Mouse (Mus musculus) effector memory CD4-positive, alpha-beta T cell, adult 7 months (primary cell): ENCODE results near the gene Olfr362. TPM values are rescaled to one million over a fixed set of nuclear protein-coding genes. Genes with fewer than 3 reads are reported as not detected.

ENCODE experiments used
- polyA plus RNA-seq: library from polyadenylated mRNA; unstranded; fragments of 100-300 nt; shearing (Covaris generic); gene quantifications from one replicate; pipeline ENCODE4 v1.2.1, GENCODE M21; 2017

Olfr362 gene
- polyA plus RNA-seq = not detected

DNA sequence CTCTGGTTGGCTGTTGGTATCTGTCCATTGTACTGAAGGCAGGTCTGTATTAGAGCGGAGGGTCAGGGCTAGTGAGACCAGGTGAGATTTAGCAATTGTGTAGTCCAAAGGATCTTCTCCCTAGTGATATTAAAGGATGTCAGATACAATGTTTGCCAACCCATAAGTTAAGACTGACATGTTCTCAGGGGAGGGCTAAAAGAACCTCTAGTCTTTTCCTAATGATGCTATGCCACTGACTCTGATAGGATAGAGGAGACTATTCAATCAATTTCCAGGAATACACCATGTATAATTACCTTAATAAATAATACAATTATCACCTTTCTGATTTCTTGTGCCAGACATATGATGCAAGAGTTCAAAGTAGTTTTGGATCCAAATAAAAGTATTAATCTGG is at the start of gene Olfr362:
TSS of gene Olfr362 (minus strand) at position 101 of the 400 bp plus-strand sequence.

DNA sequence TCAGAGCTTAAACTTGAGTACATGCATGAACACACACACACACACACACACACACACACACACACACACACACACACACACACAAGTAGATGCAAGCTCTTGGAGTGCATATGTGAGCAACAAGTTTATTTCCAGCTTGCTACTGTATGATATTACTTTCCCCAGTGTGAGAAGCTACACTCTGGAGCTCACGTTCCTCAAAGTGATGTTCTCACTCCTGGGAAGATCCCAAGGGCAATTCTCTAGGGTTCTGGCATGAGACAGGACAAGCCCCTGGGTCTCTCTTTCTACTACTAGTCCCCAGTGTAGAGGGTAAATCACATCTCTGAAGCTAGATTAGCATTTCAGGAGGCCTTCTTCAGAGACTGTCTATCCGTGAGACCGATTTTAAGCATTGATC is 21.3 kb upstream of the Olfr362 start, which contains the start of gene Olfr364-ps1:
TSS of gene Olfr364-ps1 (plus strand) at position 301 of the 400 bp plus-strand sequence.

DNA sequence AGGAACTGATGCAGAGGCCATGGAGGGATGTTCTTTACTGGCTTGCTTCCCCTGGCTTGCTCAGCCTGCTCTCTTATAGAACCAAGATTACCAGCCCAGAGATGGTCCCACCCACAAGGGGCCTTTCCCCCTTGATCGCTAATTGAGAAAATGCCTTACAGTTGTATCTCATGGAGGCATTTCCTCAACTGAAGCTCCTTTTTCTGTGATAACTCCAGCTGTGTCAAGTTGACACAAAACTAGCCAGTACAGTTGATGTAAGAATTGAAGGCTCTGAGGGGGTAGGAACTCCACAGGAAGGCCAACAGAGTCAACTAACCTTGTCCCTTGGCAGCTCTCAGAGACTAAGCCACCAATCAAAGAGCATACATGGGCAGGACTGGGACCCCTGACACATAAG is 28.5 kb downstream of the Olfr362 start, which contains the start of gene Olfr361:
TSS of gene Olfr361 (minus strand) at position 101 of the 400 bp plus-strand sequence.

DNA sequence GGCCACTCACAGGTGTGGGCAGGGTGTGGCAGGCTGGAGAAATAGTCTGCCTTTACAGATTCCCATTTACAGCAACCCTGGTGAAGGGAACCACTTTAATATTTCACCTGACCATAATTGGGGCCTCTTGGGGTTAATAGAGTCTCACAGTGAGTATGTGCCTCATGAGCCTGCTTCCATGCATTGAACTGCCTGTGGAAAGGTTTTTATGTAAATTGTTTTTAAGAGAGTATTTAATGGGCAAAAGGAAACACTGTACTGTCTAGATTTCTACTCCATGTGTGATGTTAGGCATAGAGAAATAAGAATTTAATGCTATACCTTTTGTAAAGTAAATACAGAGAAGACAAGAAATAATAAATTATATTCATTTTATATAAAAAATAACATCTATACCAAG is 52.3 kb downstream of the Olfr362 start, which contains the start of gene Olfr360:
TSS of gene Olfr360 (plus strand) at position 301 of the 400 bp plus-strand sequence.

Other genes starting within 250 kb of the Olfr362 start
- 0.18 TPM for gene Olfr352, start 249.4 kb downstream of the Olfr362 start, polyA plus RNA-seq
- gene Olfr353, start 225.0 kb downstream of the Olfr362 start, polyA plus RNA-seq = not detected
- gene Olfr354, start 212.2 kb downstream of the Olfr362 start, polyA plus RNA-seq = 0.16 TPM
- 0.62 TPM for gene Olfr355, start 189.0 kb downstream of the Olfr362 start, polyA plus RNA-seq
- gene Olfr356, start 180.8 kb downstream of the Olfr362 start, polyA plus RNA-seq = not detected
- gene Olfr357, start 124.1 kb downstream of the Olfr362 start, polyA plus RNA-seq = not detected
- gene Olfr358, start 108.6 kb downstream of the Olfr362 start, polyA plus RNA-seq = not detected
- not detected for gene Olfr360, start 52.2 kb downstream of the Olfr362 start, polyA plus RNA-seq
- 0.27 TPM for gene Olfr361, start 28.6 kb downstream of the Olfr362 start, polyA plus RNA-seq
- not detected for gene Olfr364-ps1, start 21.4 kb upstream of the Olfr362 start, polyA plus RNA-seq
- gene Olfr365, start 70.3 kb upstream of the Olfr362 start, polyA plus RNA-seq = not detected
- gene Olfr366, start 93.7 kb upstream of the Olfr362 start, polyA plus RNA-seq = not detected
- gene Olfr368, start 208.6 kb upstream of the Olfr362 start, polyA plus RNA-seq = not detected
- gene Pdcl, start 241.4 kb upstream of the Olfr362 start, polyA plus RNA-seq = 30.6 TPM